Mouse (Mus musculus) liver, adult 2 months (tissue): Measurements from ENCODE around the gene Dcst2. TPM values are rescaled to one million over a fixed set of nuclear protein-coding genes. Genes with fewer than 3 reads are reported as not detected.

Source experiments
- DNase-seq: peaks from one replicate; pipeline ENCODE4 v3.0.0-alpha.2; 2011; ENCODE audit warnings: low read depth, low spot score; ENCODE audit errors: extremely low read depth
- H3K27ac ChIP-seq: fragments of 200-500 bp; replicated peaks from 2 replicates; pipeline ENCODE4 v1.5.1; 2012; ENCODE audit warnings: low read depth, mild to moderate bottlenecking, control low read depth, inconsistent platforms, low read length; ENCODE audit not compliant: insufficient read depth
- H3K27me3 ChIP-seq: fragments of 200-500 bp; 2 replicates; pipeline ENCODE4 v1.6.1; 2012; ENCODE audit warnings: mild to moderate bottlenecking, moderate library complexity, low read length, inconsistent platforms; ENCODE audit not compliant: control insufficient read depth, insufficient read depth
- H3K36me3 ChIP-seq: fragments of 200-500 bp; 2 replicates; pipeline ENCODE4 v1.6.1; 2012; ENCODE audit warnings: low read length, inconsistent platforms; ENCODE audit not compliant: control insufficient read depth, insufficient read depth
- H3K4me1 ChIP-seq: fragments of 200-500 bp; 2 replicates; pipeline ENCODE4 v1.6.1; 2011; ENCODE audit warnings: low read length; ENCODE audit not compliant: control insufficient read depth, insufficient read depth
- H3K4me3 ChIP-seq: fragments of 200-500 bp; 2 replicates; pipeline ENCODE4 v1.5.1; 2011; ENCODE audit warnings: low read depth, mild to moderate bottlenecking, control low read depth, low read length, moderate library complexity; ENCODE audit not compliant: insufficient read depth
- H3K79me2 ChIP-seq: fragments of 200-500 bp; 2 replicates; pipeline ENCODE4 v1.6.1; 2012; ENCODE audit warnings: inconsistent platforms, mild to moderate bottlenecking, low read length, moderate library complexity; ENCODE audit not compliant: control insufficient read depth, insufficient read depth
- H3K9ac ChIP-seq: fragments of 200-500 bp; 2 replicates; pipeline ENCODE4 v1.6.1; 2012; ENCODE audit warnings: low read depth, mild to moderate bottlenecking, control low read depth, inconsistent platforms, low read length
- CTCF ChIP-seq: fragments of 200-500 bp; IDR thresholded peaks from 2 replicates; pipeline ENCODE4 v1.5.1; 2011; ENCODE audit warnings: low read depth, low read length, control low read depth
- POLR2A ChIP-seq: fragments of 200-500 bp; IDR thresholded peaks from 2 replicates; pipeline ENCODE4 v1.6.1; 2011; ENCODE audit warnings: low read length, control low read depth; ENCODE audit not compliant: insufficient read depth; ENCODE audit errors: extremely low read depth
- WGBS: fragments of 180-500 bp; shearing (Covaris S2); methylation state at CpG from one replicate; pipeline ENCODE4 v1.1.7; 2018; 5-methylcytosine and 5-hydroxymethylcytosine counted together
- polyA plus RNA-seq: library from polyadenylated mRNA; depleted of rRNA; stranded (reverse); fragments of >200 nt; gene quantifications from 2 replicates; pipeline ENCODE4 v1.2.3, GENCODE M21; 2012; rRNA removed
- total RNA-seq: library from RNA; depleted of rRNA; stranded (reverse); fragments of >200 nt; gene quantifications from 2 replicates; pipeline ENCODE4 v1.2.3, GENCODE M21; 2014; rRNA removed

Dcst2 gene
- total and polyA plus RNA-seq, 2 experiments = not detected

DNA sequence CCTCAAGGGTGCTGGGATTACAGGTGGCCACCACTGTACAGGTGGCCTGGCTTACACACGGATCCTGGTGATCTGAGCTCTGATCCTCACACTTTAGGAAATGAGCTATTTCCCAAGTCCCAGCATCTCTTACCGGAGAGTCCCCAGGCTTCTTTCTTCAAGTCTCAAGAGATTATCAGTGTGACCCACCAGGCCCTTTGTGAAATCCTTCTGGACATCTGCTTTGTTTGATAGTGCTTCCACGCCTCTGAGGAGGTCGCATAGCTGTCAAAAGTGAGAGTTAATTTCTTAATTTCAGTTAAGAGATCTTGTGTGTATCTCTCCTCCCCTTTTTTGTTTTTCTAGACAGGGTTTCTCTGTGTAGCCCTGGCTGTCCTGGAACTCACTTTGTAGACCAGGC lies 64.1 kb downstream of the Dcst2 start:
- H3K27me3 ChIP-seq = no peaks in the 10 kb centered on the region
- no peak for DNase-seq
- peaks cover 10% of the 10 kb centered on the region; the same call in 1 of the 2 replicates for H3K79me2 ChIP-seq
- H3K4me1 ChIP-seq = peaks cover 6% of the 10 kb centered on the region
- H3K4me3 ChIP-seq = no peak overlapping the region
- 94% methylated on average over 4 of the region's 4 CpGs for WGBS
- TF ChIP-seq POLR2A = no peak
- no peak for TF ChIP-seq CTCF
- H3K36me3 ChIP-seq = peaks cover 16% of the 10 kb centered on the region
- no peak overlapping the region for H3K27ac ChIP-seq
- no peak overlapping the region for H3K9ac ChIP-seq

Other genes with a start within 250 kb of the Dcst2 start
- gene Pklr, start 225.8 kb upstream of the Dcst2 start, total RNA-seq = 69.7 and 91.1 TPM in 2 replicates
- gene Pklr, start 225.8 kb upstream of the Dcst2 start, polyA plus RNA-seq = 387 and 512 TPM in 2 replicates
- 0.09 and 0.20 TPM in 2 replicates for gene Hcn3, start 201.8 kb upstream of the Dcst2 start, total RNA-seq
- 0.19 and 0.44 TPM in 2 replicates for gene Hcn3, start 201.8 kb upstream of the Dcst2 start, polyA plus RNA-seq
- gene Clk2, start 197.2 kb upstream of the Dcst2 start, total RNA-seq = 7.4 and 9.3 TPM in 2 replicates
- 14.6 and 23.9 TPM in 2 replicates for gene Clk2, start 197.2 kb upstream of the Dcst2 start, polyA plus RNA-seq
- gene Scamp3, start 184.5 kb upstream of the Dcst2 start, total RNA-seq = 9.1 and 15.6 TPM in 2 replicates
- gene Scamp3, start 184.5 kb upstream of the Dcst2 start, polyA plus RNA-seq = 105 and 120 TPM in 2 replicates
- gene Fam189b, start 178.8 kb upstream of the Dcst2 start, total RNA-seq = 0.09 and 0.54 TPM in 2 replicates
- 1.8 and 4.1 TPM in 2 replicates for gene Fam189b, start 178.8 kb upstream of the Dcst2 start, polyA plus RNA-seq
- gene Gba, start 159.0 kb upstream of the Dcst2 start, total RNA-seq = 24.1 and 32.7 TPM in 2 replicates
- gene Gba, start 159.0 kb upstream of the Dcst2 start, polyA plus RNA-seq = 33.2 and 36.6 TPM in 2 replicates
- gene Thbs3, start 146.8 kb upstream of the Dcst2 start, total RNA-seq = 0.92 and 1.4 TPM in 2 replicates
- 0.85 and 1.2 TPM in 2 replicates for gene Thbs3, start 146.8 kb upstream of the Dcst2 start, polyA plus RNA-seq
- gene Mtx1, start 134.9 kb upstream of the Dcst2 start, total RNA-seq = 105 and 122 TPM in 2 replicates
- 167 and 187 TPM in 2 replicates for gene Mtx1, start 134.9 kb upstream of the Dcst2 start, polyA plus RNA-seq
- 0.60 and 1.7 TPM in 2 replicates for gene Muc1, start 132.9 kb upstream of the Dcst2 start, total RNA-seq
- 1.3 and 1.7 TPM in 2 replicates for gene Muc1, start 132.9 kb upstream of the Dcst2 start, polyA plus RNA-seq
- gene Krtcap2, start 116.0 kb upstream of the Dcst2 start, total RNA-seq = 45.1 and 60.3 TPM in 2 replicates
- 157 and 197 TPM in 2 replicates for gene Krtcap2, start 116.0 kb upstream of the Dcst2 start, polyA plus RNA-seq
- gene Trim46, start 115.7 kb upstream of the Dcst2 start, total RNA-seq = 0.07 and 0.18 TPM in 2 replicates
- 0.16 and 0.25 TPM in 2 replicates for gene Trim46, start 115.7 kb upstream of the Dcst2 start, polyA plus RNA-seq
- gene Dpm3, start 102.6 kb upstream of the Dcst2 start, total RNA-seq = 102 and 131 TPM in 2 replicates
- 243 and 245 TPM in 2 replicates for gene Dpm3, start 102.6 kb upstream of the Dcst2 start, polyA plus RNA-seq
- 6.4 and 7.0 TPM in 2 replicates for gene Slc50a1, start 91.4 kb upstream of the Dcst2 start, total RNA-seq
- gene Slc50a1, start 91.4 kb upstream of the Dcst2 start, polyA plus RNA-seq = 36.3 and 41.2 TPM in 2 replicates
- 22.1 and 35.2 TPM in 2 replicates for gene Efna1, start 80.8 kb upstream of the Dcst2 start, total RNA-seq
- gene Efna1, start 80.8 kb upstream of the Dcst2 start, polyA plus RNA-seq = 73.1 and 73.4 TPM in 2 replicates
- not detected in 2 replicates for gene Efna3, start 39.0 kb upstream of the Dcst2 start, total RNA-seq
- not detected in 2 replicates for gene Efna3, start 39.0 kb upstream of the Dcst2 start, polyA plus RNA-seq
- not detected in 2 replicates for gene Efna4, start 23.9 kb upstream of the Dcst2 start, total RNA-seq
- gene Efna4, start 23.9 kb upstream of the Dcst2 start, polyA plus RNA-seq = 0.06 and 0.27 TPM in 2 replicates
- gene Adam15, start 12.0 kb upstream of the Dcst2 start, total RNA-seq = 1.4 and 2.6 TPM in 2 replicates
- gene Adam15, start 12.0 kb upstream of the Dcst2 start, polyA plus RNA-seq = 4.7 and 5.4 TPM in 2 replicates
- gene Dcst1, start 3.3 kb downstream of the Dcst2 start, total RNA-seq = not detected in 2 replicates
- gene Dcst1, start 3.3 kb downstream of the Dcst2 start, polyA plus RNA-seq = 0.04 TPM in 1 of 2 replicates, not detected in the other
- 28.9 and 31.9 TPM in 2 replicates for gene Zbtb7b, start 32.8 kb downstream of the Dcst2 start, total RNA-seq
- gene Zbtb7b, start 32.8 kb downstream of the Dcst2 start, polyA plus RNA-seq = 85.0 and 87.2 TPM in 2 replicates
- not detected in 2 replicates for gene Lenep, start 40.8 kb downstream of the Dcst2 start, total RNA-seq
- not detected in 2 replicates for gene Lenep, start 40.8 kb downstream of the Dcst2 start, polyA plus RNA-seq
- gene Flad1, start 49.9 kb downstream of the Dcst2 start, total RNA-seq = 29.0 and 33.0 TPM in 2 replicates
- gene Flad1, start 49.9 kb downstream of the Dcst2 start, polyA plus RNA-seq = 62.6 and 67.3 TPM in 2 replicates
- 3.0 and 6.0 TPM in 2 replicates for gene Cks1b, start 56.4 kb downstream of the Dcst2 start, total RNA-seq
- gene Cks1b, start 56.4 kb downstream of the Dcst2 start, polyA plus RNA-seq = 7.9 and 11.0 TPM in 2 replicates
- gene Shc1, start 56.5 kb downstream of the Dcst2 start, total RNA-seq = 37.7 and 42.0 TPM in 2 replicates
- gene Shc1, start 56.5 kb downstream of the Dcst2 start, polyA plus RNA-seq = 56.8 and 57.4 TPM in 2 replicates
- 4.4 and 9.9 TPM in 2 replicates for gene Pygo2, start 68.2 kb downstream of the Dcst2 start, total RNA-seq
- gene Pygo2, start 68.2 kb downstream of the Dcst2 start, polyA plus RNA-seq = 26.5 and 29.0 TPM in 2 replicates
- 5.7 and 5.9 TPM in 2 replicates for gene Pbxip1, start 74.7 kb downstream of the Dcst2 start, total RNA-seq
- 6.6 and 9.1 TPM in 2 replicates for gene Pbxip1, start 74.7 kb downstream of the Dcst2 start, polyA plus RNA-seq
- 79.5 and 112 TPM in 2 replicates for gene Pmvk, start 92.6 kb downstream of the Dcst2 start, total RNA-seq
- 82.1 and 108 TPM in 2 replicates for gene Pmvk, start 92.6 kb downstream of the Dcst2 start, polyA plus RNA-seq
- under 0.01 and 0.13 TPM in 2 replicates for gene Kcnn3, start 158.2 kb downstream of the Dcst2 start, total RNA-seq
- gene Kcnn3, start 158.2 kb downstream of the Dcst2 start, polyA plus RNA-seq = 0.06 TPM in 1 of 2 replicates, not detected in the other